Mouse (Mus musculus): ENCODE data around the gene Ikzf3. TPM values are rescaled to one million over a fixed set of nuclear protein-coding genes. Genes with fewer than 3 reads are reported as not detected.

Gene Ikzf3
- polyA plus RNA-seq, 2 experiments, result 0.05 to 0.15 TPM

GRCm38 (mm10) chr11:98546529-98547307 is 887 bp upstream of the Ikzf3 start:
- no peak overlapping the region for H3K27ac ChIP-seq
- ATAC-seq (ENCODE audit: insufficient read depth), result no peak
- 24% methylated on average over 12 of the region's 12 CpGs for WGBS (ENCODE audit: insufficient replicate concordance)
- H3K9ac ChIP-seq (replicated peaks), result no peak overlapping the region
- TF ChIP-seq CTCF (IDR thresholded peaks at IDR 0.05; ENCODE audit: low read depth) (no peak), EP300 (IDR thresholded peaks at IDR 0.05; ENCODE audit: low read depth) (no peak)
- DNase-seq (ENCODE audit: low read depth in 3 of 3, low spot score in 3 of 3), result no peak
- H3K4me3 ChIP-seq (ENCODE audit: insufficient read depth in 1 of 2, low read depth in 2 of 2, low read length in 2 of 2), result no peak overlapping the region
- H3K9me3 ChIP-seq (ENCODE audit: control insufficient read depth, low read length), result no peaks in the 10 kb centered on the region
- H3K27me3 ChIP-seq (ENCODE audit: control insufficient read depth, insufficient read depth, low read length), result peaks cover 80% of the 10 kb centered on the region
- H3K4me2 ChIP-seq (ENCODE audit: low read depth), result no peak overlapping the region
- H3K4me1 ChIP-seq (replicated peaks; ENCODE audit: control insufficient read depth in 2 of 2, insufficient read depth in 2 of 2, low read length in 1 of 2), result peaks cover 9 to 10% of the 10 kb centered on the region in 2 experiments
- H3K36me3 ChIP-seq (replicated peaks; ENCODE audit: control insufficient read depth, insufficient read depth, low read depth), result no peaks in the 10 kb centered on the region

- peak overlapping the region in 1 of 2 experiments; percentile 17; a peak in 2 of 4 replicates for H3K4me3 ChIP-seq (ENCODE audit: insufficient read depth in 1 of 2, low read depth in 2 of 2, low read length in 2 of 2)
- H3K27me3 ChIP-seq (ENCODE audit: control insufficient read depth, insufficient read depth, low read length), result peaks cover 75% of the 10 kb centered on the region
- peak overlapping the region; percentile 41; the same call in 1 of the 2 replicates for H3K4me2 ChIP-seq (ENCODE audit: low read depth)
- TF ChIP-seq EP300 (IDR thresholded peaks at IDR 0.05; ENCODE audit: low read depth) (no peak), CTCF (IDR thresholded peaks at IDR 0.05; ENCODE audit: low read depth) (no peak)
- H3K36me3 ChIP-seq (replicated peaks; ENCODE audit: control insufficient read depth, insufficient read depth, low read depth), result no peaks in the 10 kb centered on the region
- no peaks in the 10 kb centered on the region; the same call in 1 of the 2 replicates for H3K9me3 ChIP-seq (ENCODE audit: control insufficient read depth, low read length)
- no peak overlapping the region for H3K27ac ChIP-seq
- ATAC-seq (ENCODE audit: insufficient read depth), result no peak
- no peaks in the 10 kb centered on the region; a peak in 1 of 4 replicates for H3K4me1 ChIP-seq (replicated peaks; ENCODE audit: control insufficient read depth in 2 of 2, insufficient read depth in 2 of 2, low read length in 1 of 2)
- no peak overlapping the region for H3K9ac ChIP-seq (replicated peaks)
- 3% methylated on average over 16 of the region's 16 CpGs for WGBS (ENCODE audit: insufficient replicate concordance)
- no peak for DNase-seq (ENCODE audit: low read depth in 3 of 3, low spot score in 3 of 3)
Measured at GRCm38 (mm10) chr11:98544890-98545677, 747 bp downstream of the Ikzf3 start.

GRCm38 (mm10) chr11:98543414-98543813 is 2.4 kb downstream of the Ikzf3 start:
- H3K27ac ChIP-seq, result no peak overlapping the region
- DNase-seq (ENCODE audit: low read depth in 3 of 3, low spot score in 3 of 3), result no peak
- TF ChIP-seq EP300 (IDR thresholded peaks at IDR 0.05; ENCODE audit: low read depth) (no peak), CTCF (IDR thresholded peaks at IDR 0.05; ENCODE audit: low read depth) (no peak)
- H3K4me3 ChIP-seq (ENCODE audit: insufficient read depth in 1 of 2, low read depth in 2 of 2, low read length in 2 of 2), result no peak overlapping the region
- ATAC-seq (ENCODE audit: insufficient read depth), result no peak
- H3K9me3 ChIP-seq (ENCODE audit: control insufficient read depth, low read length), result no peaks in the 10 kb centered on the region; the same call in 1 of the 2 replicates
- no peaks in the 10 kb centered on the region for H3K4me1 ChIP-seq (replicated peaks; ENCODE audit: control insufficient read depth in 2 of 2, insufficient read depth in 2 of 2, low read length in 1 of 2)
- no peak overlapping the region for H3K9ac ChIP-seq (replicated peaks)
- 54% methylated on average over 1 of the region's 1 CpGs for WGBS (ENCODE audit: insufficient replicate concordance)
- no peaks in the 10 kb centered on the region for H3K36me3 ChIP-seq (replicated peaks; ENCODE audit: control insufficient read depth, insufficient read depth, low read depth)
- peaks cover 58% of the 10 kb centered on the region for H3K27me3 ChIP-seq (ENCODE audit: control insufficient read depth, insufficient read depth, low read length)
- no peak overlapping the region for H3K4me2 ChIP-seq (ENCODE audit: low read depth)

GRCm38 (mm10) chr11:98542553-98542952 is 3.3 kb downstream of the Ikzf3 start:
- no peak overlapping the region for H3K27ac ChIP-seq
- no peak overlapping the region for H3K4me3 ChIP-seq (ENCODE audit: insufficient read depth in 1 of 2, low read depth in 2 of 2, low read length in 2 of 2)
- H3K36me3 ChIP-seq (replicated peaks; ENCODE audit: control insufficient read depth, insufficient read depth, low read depth), result no peaks in the 10 kb centered on the region
- H3K4me2 ChIP-seq (ENCODE audit: low read depth), result no peak overlapping the region
- H3K9ac ChIP-seq (replicated peaks), result no peak overlapping the region
- no peaks in the 10 kb centered on the region for H3K4me1 ChIP-seq (replicated peaks; ENCODE audit: control insufficient read depth in 2 of 2, insufficient read depth in 2 of 2, low read length in 1 of 2)
- ATAC-seq (ENCODE audit: insufficient read depth) (no peak), DNase-seq (ENCODE audit: low read depth in 3 of 3, low spot score in 3 of 3) (no peak)
- TF ChIP-seq CTCF (IDR thresholded peaks at IDR 0.05; ENCODE audit: low read depth) (no peak), EP300 (IDR thresholded peaks at IDR 0.05; ENCODE audit: low read depth) (no peak)
- peaks cover 50% of the 10 kb centered on the region for H3K27me3 ChIP-seq (ENCODE audit: control insufficient read depth, insufficient read depth, low read length)
- WGBS (ENCODE audit: insufficient replicate concordance), result 58% methylated on average over 8 of the region's 8 CpGs
- no peaks in the 10 kb centered on the region; the same call in 1 of the 2 replicates for H3K9me3 ChIP-seq (ENCODE audit: control insufficient read depth, low read length)

- ATAC-seq (ENCODE audit: insufficient read depth), result no peak
- H3K36me3 ChIP-seq (replicated peaks; ENCODE audit: control insufficient read depth, insufficient read depth, low read depth), result no peaks in the 10 kb centered on the region
- H3K27me3 ChIP-seq (ENCODE audit: control insufficient read depth, insufficient read depth, low read length), result peaks cover 27% of the 10 kb centered on the region
- DNase-seq (ENCODE audit: low read depth in 3 of 3, low spot score in 3 of 3), result no peak
- H3K27ac ChIP-seq, result no peak overlapping the region
- no peak overlapping the region for H3K9ac ChIP-seq (replicated peaks)
- no peak overlapping the region for H3K4me2 ChIP-seq (ENCODE audit: low read depth)
- TF ChIP-seq EP300 (IDR thresholded peaks at IDR 0.05; ENCODE audit: low read depth), result no peak
- TF ChIP-seq CTCF (IDR thresholded peaks at IDR 0.05; ENCODE audit: low read depth), result peak; percentile 62
- 65% methylated on average over 5 of the region's 5 CpGs for WGBS (ENCODE audit: insufficient replicate concordance)
- H3K4me3 ChIP-seq (ENCODE audit: insufficient read depth in 1 of 2, low read depth in 2 of 2, low read length in 2 of 2), result no peak overlapping the region
- H3K9me3 ChIP-seq (ENCODE audit: control insufficient read depth, low read length), result no peaks in the 10 kb centered on the region; the same call in 1 of the 2 replicates
- no peaks in the 10 kb centered on the region for H3K4me1 ChIP-seq (replicated peaks; ENCODE audit: control insufficient read depth in 2 of 2, insufficient read depth in 2 of 2, low read length in 1 of 2)
Measured at GRCm38 (mm10) chr11:98540319-98540718, 5.5 kb downstream of the Ikzf3 start.
